Mouse (Mus musculus) heart, embryonic 14.5 days (tissue): ENCODE measurements around the gene Grn. TPM values are rescaled to one million over a fixed set of nuclear protein-coding genes. Genes with fewer than 3 reads are reported as not detected.
A peak's percentile ranks its signal among the peaks of the same experiment; 100 is the strongest.
"Not testable (repeated sequence)": the region's sequence is repeated elsewhere in the genome, so short reads cannot be mapped to it uniquely, and the experiment has no call there.

Experiments used
- ATAC-seq: fragments of 200-750 bp; cut with Nextera tagmentation; 2 replicates; pipeline ENCODE4 v1.8.0; 2017; ENCODE audit warnings: low read depth, moderate TSS enrichment; ENCODE audit not compliant: insufficient number of reproducible peaks, insufficient read depth, low FRiP score
- H3K27ac ChIP-seq, 2 experiments: fragments of 200-500 bp in 1 of 2; fragments of 300-500 bp in 1 of 2; sonication (generic) in 1 of 2; replicated peaks in 1 of 2; 2 replicates each; pipeline ENCODE4 v1.5.1; 2012 to 2014; ENCODE audit warnings: low read depth in 2 of 2, low read length in 2 of 2, control low read depth in 1 of 2, mild to moderate bottlenecking in 1 of 2, mixed read lengths in 1 of 2; ENCODE audit not compliant: control insufficient read depth in 1 of 2, insufficient read depth in 1 of 2
- H3K27me3 ChIP-seq: fragments of 300-500 bp; sonication (generic); 2 replicates; pipeline ENCODE4 v1.6.1; 2014; ENCODE audit warnings: mild to moderate bottlenecking, low read length, control low read depth; ENCODE audit not compliant: control insufficient read depth, insufficient read depth
- H3K36me3 ChIP-seq: fragments of 300-500 bp; sonication (generic); 2 replicates; pipeline ENCODE4 v1.6.1; 2014; ENCODE audit warnings: mild to moderate bottlenecking, control low read depth, low read length, mixed read lengths; ENCODE audit not compliant: control insufficient read depth, insufficient read depth
- H3K4me1 ChIP-seq, 2 experiments: fragments of 200-500 bp in 1 of 2; fragments of 300-500 bp in 1 of 2; sonication (generic) in 1 of 2; 2 replicates each; pipeline ENCODE4 v1.6.1; 2012 to 2014; ENCODE audit warnings: low read length in 2 of 2, control low read depth in 1 of 2, mixed read lengths in 1 of 2; ENCODE audit not compliant: control insufficient read depth in 2 of 2, insufficient read depth in 2 of 2
- H3K4me2 ChIP-seq: fragments of 300-500 bp; sonication (generic); 2 replicates; pipeline ENCODE4 v1.6.1; 2014; ENCODE audit warnings: mild to moderate bottlenecking, low read length
- H3K4me3 ChIP-seq, 2 experiments: fragments of 200-500 bp in 1 of 2; fragments of 300-500 bp in 1 of 2; sonication (generic) in 1 of 2; 2 replicates each; pipeline ENCODE4 v1.5.1; 2012 to 2014; ENCODE audit warnings: low read length in 2 of 2, mild to moderate bottlenecking in 2 of 2, control low read depth in 1 of 2, low read depth in 1 of 2, moderate library complexity in 1 of 2; ENCODE audit not compliant: control insufficient read depth in 1 of 2, insufficient read depth in 1 of 2
- H3K9ac ChIP-seq: fragments of 300-500 bp; sonication (generic); 2 replicates; pipeline ENCODE4 v1.6.1; 2014; ENCODE audit warnings: mild to moderate bottlenecking, low read length
- H3K9me3 ChIP-seq: fragments of 300-500 bp; sonication (generic); 2 replicates; pipeline ENCODE4 v1.6.1; 2016; ENCODE audit warnings: low read length, control low read depth; ENCODE audit not compliant: control insufficient read depth
- WGBS: fragments of 180-500 bp; shearing (Covaris S2); extraction: QIAGEN DNeasy Blood & Tissue Kit; methylation state at CpG from one replicate; pipeline ENCODE4 v1.1.7; 2014; 5-methylcytosine and 5-hydroxymethylcytosine counted together
- polyA plus RNA-seq: library from polyadenylated mRNA; unstranded; fragments of >200 nt; fragmentation: Nextera tagmentation; extraction: Ambion mirVana; gene quantifications from 2 replicates; pipeline ENCODE4 v1.2.1, GENCODE M21; 2014

The Grn gene
- polyA plus RNA-seq, 1 experiment from 2014 or later = 182 TPM

GRCm38 (mm10) chr11:102408888-102409794 is 21.0 kb upstream of the Grn start:
- Histone ChIP-seq H3K9ac (peak overlapping the region; percentile 47; the same call in 1 of the 2 replicates), H3K36me3 (peaks cover 20% of the 10 kb centered on the region), H3K4me1 (peaks cover 14 to 25% of the 10 kb centered on the region in 2 experiments), H3K27ac (peak overlapping the region; percentile 91 to 99), H3K27me3 (no peaks in the 10 kb centered on the region), H3K4me3 (peak overlapping the region; percentile 45 to 88), H3K4me2 (peak overlapping the region; percentile 75), H3K9me3 (no peaks in the 10 kb centered on the region)
- WGBS = 34% methylated on average over 15 of the region's 15 CpGs
- no peak for ATAC-seq

GRCm38 (mm10) chr11:102409795-102410330 is 20.3 kb upstream of the Grn start:
- Histone ChIP-seq H3K36me3 (peaks cover 13% of the 10 kb centered on the region), H3K4me2 (no peak overlapping the region; the same call in 1 of the 2 replicates), H3K4me1 (peaks cover 14 to 24% of the 10 kb centered on the region in 2 experiments), H3K9ac (no peak overlapping the region), H3K4me3 (no peak overlapping the region), H3K27ac (no peak overlapping the region), H3K9me3 (no peaks in the 10 kb centered on the region), H3K27me3 (no peaks in the 10 kb centered on the region)
- no peak for ATAC-seq
- 76% methylated on average over 3 of the region's 3 CpGs for WGBS

GRCm38 (mm10) chr11:102410345-102410744 is 19.8 kb upstream of the Grn start:
- not testable (repeated sequence) for H3K27me3 ChIP-seq, H3K9ac ChIP-seq, H3K36me3 ChIP-seq, ATAC-seq, H3K4me2 ChIP-seq, H3K27ac ChIP-seq, H3K9me3 ChIP-seq, H3K4me3 ChIP-seq
- peaks cover 12 to 20% of the 10 kb centered on the region in 2 experiments for H3K4me1 ChIP-seq
- 93% methylated on average over 3 of the region's 3 CpGs for WGBS

- Histone ChIP-seq H3K36me3 (0 out of 2 replicates have a peak, but pooled peaks cover under 1% of the 10 kb centered on the region), H3K4me2 (no peak overlapping the region), H3K4me3 (no peak overlapping the region), H3K27ac (no peak overlapping the region), H3K9me3 (no peaks in the 10 kb centered on the region), H3K4me1 (peaks cover 7 to 14% of the 10 kb centered on the region in 2 experiments), H3K9ac (peak overlapping the region; percentile 2; the same call in 1 of the 2 replicates), H3K27me3 (no peaks in the 10 kb centered on the region)
- ATAC-seq = no peak
- WGBS = 72% methylated on average over 3 of the region's 3 CpGs
These were observed 19.1 kb upstream of the Grn start for GRCm38 (mm10) chr11:102411061-102411460.

- H3K4me3 ChIP-seq = no peak overlapping the region
- no peak overlapping the region for H3K4me2 ChIP-seq
- no peak overlapping the region for H3K27ac ChIP-seq
- no peak for ATAC-seq
- peaks cover 2 to 7% of the 10 kb centered on the region in 2 experiments; a peak in 1 of 4 replicates for H3K4me1 ChIP-seq
- no peaks in the 10 kb centered on the region for H3K36me3 ChIP-seq
- H3K9ac ChIP-seq = peak overlapping the region; percentile 2; the same call in 1 of the 2 replicates
- WGBS = 7% methylated on average over 11 of the region's 11 CpGs
- H3K27me3 ChIP-seq = no peaks in the 10 kb centered on the region
- H3K9me3 ChIP-seq = no peaks in the 10 kb centered on the region
These were observed 18.4 kb upstream of the Grn start for GRCm38 (mm10) chr11:102411704-102412103.

- Histone ChIP-seq H3K9ac (no peak overlapping the region), H3K27ac (no peak overlapping the region), H3K9me3 (no peaks in the 10 kb centered on the region), H3K4me2 (no peak overlapping the region), H3K4me3 (no peak overlapping the region), H3K27me3 (no peaks in the 10 kb centered on the region), H3K4me1 (0 out of 4 replicates have a peak, but pooled peaks cover 2 to 7% of the 10 kb centered on the region in 2 experiments), H3K36me3 (no peaks in the 10 kb centered on the region)
- 71% methylated on average over 8 of the region's 8 CpGs for WGBS
- no peak for ATAC-seq
These were observed 17.1 kb upstream of the Grn start for GRCm38 (mm10) chr11:102413059-102413458.

- no peaks in the 10 kb centered on the region for H3K36me3 ChIP-seq
- H3K4me2 ChIP-seq = no peak overlapping the region
- 0 out of 4 replicates have a peak, but pooled peaks cover 2 to 4% of the 10 kb centered on the region in 2 experiments for H3K4me1 ChIP-seq
- no peaks in the 10 kb centered on the region for H3K9me3 ChIP-seq
- no peak overlapping the region for H3K4me3 ChIP-seq
- no peak for ATAC-seq
- no peak overlapping the region for H3K9ac ChIP-seq
- WGBS = 66% methylated on average over 10 of the region's 10 CpGs
- no peaks in the 10 kb centered on the region for H3K27me3 ChIP-seq
- no peak overlapping the region for H3K27ac ChIP-seq
These were observed 14.9 kb upstream of the Grn start for GRCm38 (mm10) chr11:102415034-102415802.
